Mouse (Mus musculus) mouse trophoblast stem cell (cell line): Measurements from ENCODE around the gene Lamb1.

Experiments
- in situ Hi-C, 2 experiments: fragments of 300-500 bp; cut with MseI, MboI; formaldehyde crosslinking; loops; 2 replicates in 1 of 2; 3 replicates in 1 of 2; pipeline ENCODE4 v1.15.1; 2025

Lamb1 gene

GRCm38 (mm10) chr12:31312281-31312680 lies 47.2 kb downstream of the Lamb1 start:
- in situ Hi-C loops = no loop called here

DNA sequence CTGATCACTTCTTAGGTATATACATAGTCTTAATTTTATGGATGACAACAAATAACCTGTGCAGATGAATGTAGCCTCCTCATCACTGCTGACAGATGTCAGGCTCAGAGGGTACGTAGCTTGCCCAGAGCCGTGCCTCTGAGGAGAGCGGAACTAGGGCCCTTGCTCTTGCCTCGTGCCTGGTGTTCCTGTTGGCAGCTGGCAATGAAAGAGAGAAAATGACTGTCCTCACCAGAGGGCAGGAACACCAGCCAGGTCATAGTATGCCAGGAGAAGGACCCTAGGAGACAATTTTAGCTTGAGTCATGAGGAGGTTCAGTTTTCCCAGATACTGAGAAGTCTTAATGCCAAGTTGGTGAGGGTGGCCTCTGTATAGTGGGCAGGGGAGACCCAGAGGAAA lies 48.1 kb downstream of the Lamb1 start:
- in situ Hi-C loops = no loop called here

DNA sequence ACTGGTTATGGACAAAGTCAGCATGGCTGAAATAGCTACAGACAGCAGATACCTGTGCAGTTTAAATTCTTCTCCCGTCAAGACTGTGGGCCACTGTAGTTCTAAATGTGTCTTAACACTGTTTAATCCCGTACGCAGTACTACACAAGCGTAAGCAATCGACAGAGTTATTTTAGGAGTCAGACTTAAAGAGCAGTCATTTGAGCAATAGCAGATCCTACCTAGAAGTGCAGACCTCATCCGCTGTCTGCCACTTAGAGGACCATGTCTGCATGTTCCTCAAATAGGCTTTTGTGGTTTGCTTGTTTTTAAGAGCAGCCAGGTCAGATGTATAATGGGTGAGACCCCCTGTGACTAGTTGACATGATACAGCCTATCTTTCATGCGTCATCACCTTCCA lies 49.3 kb downstream of the Lamb1 start:
- in situ Hi-C loops = no loop called here

- in situ Hi-C loops = no loop called here
Observed at GRCm38 (mm10) chr12:31315961-31316360, 50.9 kb downstream of the Lamb1 start.

GRCm38 (mm10) chr12:31317670-31318408 lies 52.8 kb downstream of the Lamb1 start:
- in situ Hi-C loops = no loop called here

DNA sequence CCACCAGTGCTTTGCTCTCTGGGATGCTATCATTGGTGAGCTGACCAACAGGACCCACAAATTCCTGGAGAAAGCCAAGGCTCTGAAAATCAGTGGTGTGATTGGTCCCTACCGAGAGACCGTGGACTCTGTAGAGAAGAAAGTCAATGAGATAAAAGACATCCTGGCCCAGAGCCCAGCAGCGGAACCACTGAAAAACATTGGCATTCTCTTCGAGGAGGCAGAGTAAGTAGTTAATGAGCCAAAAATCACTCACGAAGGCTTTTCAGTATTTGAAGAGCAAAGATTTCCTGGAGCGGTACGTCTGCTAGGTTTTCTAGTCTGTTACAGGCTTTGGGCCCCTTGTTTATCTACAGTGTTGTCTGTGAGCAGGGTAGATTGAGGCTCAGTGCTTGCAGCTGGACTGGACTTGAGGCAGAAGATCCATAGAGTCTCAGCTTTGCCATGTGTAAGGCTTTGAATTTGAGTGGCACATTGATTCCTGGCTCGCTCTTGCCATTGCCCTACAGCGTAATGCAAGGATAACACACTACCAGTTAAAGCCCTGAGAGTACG lies 53.5 kb downstream of the Lamb1 start:
- in situ Hi-C loops = no loop called here

DNA sequence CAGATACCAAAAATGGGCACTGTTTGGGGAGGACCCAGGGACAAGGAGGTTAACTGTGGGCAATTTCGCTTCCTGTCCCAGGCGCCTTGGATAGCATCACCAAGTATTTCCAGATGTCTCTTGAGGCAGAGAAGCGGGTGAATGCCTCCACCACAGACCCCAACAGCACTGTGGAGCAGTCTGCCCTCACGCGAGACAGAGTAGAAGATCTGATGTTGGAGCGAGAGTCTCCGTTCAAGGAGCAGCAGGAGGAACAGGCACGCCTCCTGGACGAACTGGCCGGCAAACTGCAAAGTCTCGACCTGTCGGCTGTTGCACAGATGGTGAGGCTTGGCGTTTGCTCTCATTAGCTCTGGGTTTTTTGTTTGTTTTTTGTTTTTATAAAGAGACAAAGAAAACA lies 55.8 kb downstream of the Lamb1 start:
- in situ Hi-C loops = no loop called here

- in situ Hi-C loops = no loop called here
Observed at GRCm38 (mm10) chr12:31321532-31321931, 56.5 kb downstream of the Lamb1 start.

- in situ Hi-C loops = no loop called here
Observed at GRCm38 (mm10) chr12:31323136-31323695, 58.2 kb downstream of the Lamb1 start.

DNA sequence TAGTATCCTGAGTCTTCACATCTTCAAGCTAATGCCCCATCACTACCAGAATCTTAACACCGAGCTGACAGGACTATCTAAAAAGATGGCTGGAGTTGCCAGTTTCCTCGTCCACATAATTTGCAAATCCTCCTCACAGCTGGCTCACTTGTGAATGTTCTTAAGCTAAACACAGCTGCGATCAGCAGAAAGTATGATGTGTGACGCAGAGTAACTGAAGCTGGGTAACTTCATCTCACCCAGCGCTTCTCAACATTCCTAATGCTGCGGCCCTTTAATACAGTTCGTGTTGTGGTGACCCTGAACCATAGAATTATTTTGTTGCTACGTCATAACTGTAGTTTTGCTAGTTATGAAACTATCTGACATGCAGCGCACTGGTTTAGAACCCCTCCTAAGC lies 62.1 kb downstream of the Lamb1 start:
- in situ Hi-C loops = no loop called here

GRCm38 (mm10) chr12:31333261-31333660 lies 68.2 kb downstream of the Lamb1 start:
- in situ Hi-C loops = no loop called here

- in situ Hi-C loops = no loop called here
Observed at GRCm38 (mm10) chr12:31350191-31350943, 85.3 kb downstream of the Lamb1 start.

DNA sequence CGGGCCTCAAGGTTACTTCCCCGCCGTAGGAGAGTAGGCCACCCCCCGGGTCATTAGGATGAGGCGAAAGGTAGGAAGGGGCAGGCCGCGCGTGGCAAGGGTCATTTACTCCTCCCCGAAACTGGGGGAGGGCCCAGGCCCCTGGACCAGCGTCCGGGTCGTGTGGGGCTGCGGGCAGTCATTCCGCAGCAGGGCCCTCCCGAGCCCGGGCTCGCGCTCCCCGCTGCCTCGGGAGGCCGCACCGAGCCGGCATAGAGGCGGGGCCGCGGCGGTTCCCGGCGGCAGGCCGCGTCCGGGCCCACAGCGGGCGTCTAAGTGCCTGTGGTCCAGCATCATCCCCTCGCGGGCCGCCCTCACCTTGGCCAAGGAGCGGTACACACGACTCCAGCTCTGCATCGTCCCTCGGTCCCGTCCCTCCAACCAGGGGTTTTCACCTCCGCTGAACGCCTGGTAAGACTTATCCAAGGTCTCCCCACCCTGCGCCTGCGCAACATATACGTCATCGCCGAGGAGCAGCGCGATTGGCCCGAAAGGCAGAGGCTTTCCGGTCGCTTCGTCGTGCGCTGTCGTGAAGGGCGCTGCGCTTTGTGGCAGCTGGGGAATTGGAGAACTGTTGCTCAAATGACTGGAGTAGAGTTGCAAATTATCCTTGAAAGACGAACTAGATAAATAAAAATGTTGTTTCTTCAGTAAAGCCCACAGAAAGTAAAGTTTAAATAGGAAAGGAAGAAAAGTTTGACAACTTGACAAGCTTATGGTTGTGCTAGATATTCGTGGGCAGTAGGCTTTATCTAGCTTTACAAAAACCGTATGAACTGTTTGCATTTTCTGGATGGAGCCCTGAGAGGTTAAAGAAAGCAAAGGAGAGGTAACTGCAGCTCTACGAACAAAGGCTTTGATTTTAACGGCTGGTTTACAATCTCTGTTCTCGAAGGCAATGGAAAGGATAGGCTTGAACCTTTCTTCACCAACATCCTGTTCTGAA lies 86.2 kb downstream of the Lamb1 start, which contains the start of gene Dld:
TSS of gene Dld (minus strand) at position 510 of the 985 bp plus-strand sequence.
- in situ Hi-C loops = no loop called here

- in situ Hi-C loops = no loop called here
Observed at GRCm38 (mm10) chr12:31366428-31366827, 101.4 kb downstream of the Lamb1 start.

GRCm38 (mm10) chr12:31367721-31368120 lies 102.7 kb downstream of the Lamb1 start:
- in situ Hi-C loops = no loop called here

GRCm38 (mm10) chr12:31369118-31369517 lies 104.1 kb downstream of the Lamb1 start:
- in situ Hi-C loops = no loop called here

DNA sequence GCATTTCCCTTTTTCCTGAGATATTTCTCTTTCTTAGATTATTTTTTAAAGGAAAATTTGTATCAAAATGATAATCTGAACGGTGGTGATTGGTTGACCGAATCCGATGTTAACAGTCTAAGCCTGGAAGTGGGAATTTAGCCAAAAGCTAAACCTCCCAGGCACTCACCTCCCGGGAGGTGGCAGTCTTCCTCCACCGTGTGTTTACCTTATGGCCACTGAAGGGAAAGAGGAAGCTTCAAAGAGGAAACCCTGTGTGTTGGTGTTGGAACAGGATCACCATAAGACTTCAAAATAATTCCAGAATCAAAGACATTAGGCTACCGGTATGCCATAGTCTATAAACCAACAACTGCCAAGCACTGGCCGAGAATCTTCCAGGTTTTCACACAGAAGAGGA lies 104.6 kb downstream of the Lamb1 start:
- in situ Hi-C loops = loop anchor here (10.0 kb wide), 2 partner anchors 125 to 135 kb away; partner anchors contain the start of gene Cbll1 (in 1 of the 2)

- in situ Hi-C loops = loop anchor here (10.0 kb wide), 2 partner anchors 120 to 130 kb away; partner anchors contain the start of gene Cbll1 (in 1 of the 2)
Observed at GRCm38 (mm10) chr12:31374603-31375282, 109.7 kb downstream of the Lamb1 start.

DNA sequence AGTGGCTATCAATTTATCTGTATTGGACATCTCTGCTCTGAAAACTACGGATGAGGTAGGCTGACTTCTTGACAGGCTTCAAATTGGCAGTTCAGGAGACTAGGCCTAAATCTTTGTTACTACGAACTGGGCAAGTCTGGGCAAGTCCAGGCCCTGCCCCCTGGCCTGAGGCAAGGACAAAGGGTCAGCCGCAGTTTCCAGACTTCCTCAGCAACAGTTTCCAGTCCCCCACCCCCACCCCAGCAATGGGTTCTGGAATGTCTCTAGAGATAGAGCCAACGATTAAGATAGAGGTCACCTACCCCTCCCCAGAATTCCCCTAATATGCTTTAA lies 110.2 kb downstream of the Lamb1 start:
- in situ Hi-C loops = loop anchor here (10.0 kb wide), 2 partner anchors 120 to 130 kb away; partner anchors contain the start of gene Cbll1 (in 1 of the 2)

DNA sequence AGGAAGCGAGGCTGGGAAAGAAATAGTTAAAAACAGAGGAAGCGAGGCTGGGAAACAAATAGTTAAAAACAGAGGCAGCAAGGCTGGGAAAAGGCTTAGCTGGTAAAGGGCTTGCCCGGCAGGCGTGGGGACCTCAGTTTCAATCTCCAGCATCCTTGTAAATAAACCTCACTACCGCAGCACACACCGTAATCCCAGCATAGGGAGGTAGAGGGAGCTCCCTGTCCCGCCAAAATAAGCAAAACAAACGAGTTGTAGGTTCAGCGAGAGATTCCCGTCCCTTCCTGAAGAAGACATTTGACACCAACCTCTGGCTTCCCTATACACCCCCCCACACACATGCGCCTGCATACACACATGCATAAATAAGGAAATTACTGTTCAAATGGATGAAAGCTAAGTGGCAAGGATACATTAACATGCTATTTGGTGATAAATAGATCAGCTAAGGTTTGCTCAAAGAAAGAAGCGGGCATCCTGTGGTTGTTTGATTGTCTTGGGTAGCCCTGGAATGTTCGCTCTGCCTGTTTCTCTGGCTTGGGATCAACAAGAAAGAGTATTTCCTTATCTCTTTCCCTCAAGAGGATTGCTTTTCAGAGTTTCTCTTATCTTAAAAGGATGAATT lies 111.4 kb downstream of the Lamb1 start:
- in situ Hi-C loops = loop anchor here (10.0 kb wide), 2 partner anchors 118 to 128 kb away; partner anchors contain the start of gene Cbll1 (in 1 of the 2)
